Mouse (Mus musculus) lung, embryonic 14.5 days (tissue): ENCODE data around the gene Sprr3. TPM values are rescaled to one million over a fixed set of nuclear protein-coding genes. Genes with fewer than 3 reads are reported as not detected.
"Not testable (repeated sequence)": the region's sequence is repeated elsewhere in the genome, so short reads cannot be mapped to it uniquely, and the experiment has no call there.

Source experiments
- ATAC-seq: fragments of 200-750 bp; cut with Nextera tagmentation; 2 replicates; pipeline ENCODE4 v1.8.0; 2017; ENCODE audit warnings: mild to moderate bottlenecking, moderate TSS enrichment, moderate library complexity; ENCODE audit not compliant: insufficient read depth
- DNase-seq: peaks from one replicate; pipeline ENCODE4 v3.0.0-alpha.2; 2015
- H3K27ac ChIP-seq: fragments of 300-500 bp; sonication (generic); 2 replicates; pipeline ENCODE4 v1.5.1; 2014; ENCODE audit warnings: low read depth, mild to moderate bottlenecking, moderate library complexity
- H3K27me3 ChIP-seq: fragments of 300-500 bp; sonication (generic); 2 replicates; pipeline ENCODE4 v1.6.1; 2014; ENCODE audit warnings: low read length, control low read depth; ENCODE audit not compliant: insufficient read depth
- H3K36me3 ChIP-seq: fragments of 300-500 bp; sonication (generic); 2 replicates; pipeline ENCODE4 v1.6.1; 2014; ENCODE audit warnings: control low read depth; ENCODE audit not compliant: insufficient read depth
- H3K4me1 ChIP-seq: fragments of 300-500 bp; sonication (generic); 2 replicates; pipeline ENCODE4 v1.6.1; 2014; ENCODE audit warnings: antibody characterized with exemption, control low read depth; ENCODE audit not compliant: insufficient read depth
- H3K4me2 ChIP-seq: fragments of 300-500 bp; sonication (generic); 2 replicates; pipeline ENCODE4 v1.6.1; 2014; ENCODE audit warnings: mild to moderate bottlenecking
- H3K4me3 ChIP-seq: fragments of 300-500 bp; sonication (generic); 2 replicates; pipeline ENCODE4 v1.5.1; 2014; ENCODE audit warnings: low read depth, low read length
- H3K9ac ChIP-seq: fragments of 300-500 bp; sonication (generic); 2 replicates; pipeline ENCODE4 v1.6.1; 2014
- H3K9me3 ChIP-seq: fragments of 300-500 bp; sonication (generic); 2 replicates; pipeline ENCODE4 v1.6.1; 2016; ENCODE audit warnings: low read depth, low read length, control low read depth
- CTCF ChIP-seq: IDR thresholded peaks from 2 replicates; pipeline ENCODE4 v1.5.1; 2016; ENCODE audit warnings: antibody characterized with exemption, low read depth
- WGBS: fragments of 180-500 bp; shearing (Covaris S2); extraction: QIAGEN DNeasy Blood & Tissue Kit; methylation state at CpG from one replicate; pipeline ENCODE4 v1.1.7; 2014; 5-methylcytosine and 5-hydroxymethylcytosine counted together
- polyA plus RNA-seq: library from polyadenylated mRNA; unstranded; fragments of >200 nt; fragmentation: Nextera tagmentation; extraction: Ambion mirVana; gene quantifications from 2 replicates; pipeline ENCODE4 v1.2.1, GENCODE M21; 2014

Sprr3 gene
- not detected in 2 replicates for polyA plus RNA-seq

GRCm38 (mm10) chr3:92458620-92459019 lies at the start of gene Sprr3:
Sprr3 (minus strand) TSS chr3:92458720.
- no peaks in the 10 kb centered on the region for H3K27me3 ChIP-seq
- H3K9ac ChIP-seq: no peak within 1 kb of the TSS
- no peak within 1 kb of the TSS for H3K4me3 ChIP-seq
- no peaks in the 10 kb centered on the region for H3K9me3 ChIP-seq
- H3K4me2 ChIP-seq: no peak within 1 kb of the TSS
- no peak for TF ChIP-seq CTCF
- H3K36me3 ChIP-seq: no peaks in the 10 kb centered on the region
- 61% methylated on average over 2 of the region's 2 CpGs for WGBS
- H3K27ac ChIP-seq: no peak within 1 kb of the TSS
- ATAC-seq (no peak), DNase-seq (no peak)
- H3K4me1 ChIP-seq: no peaks in the 10 kb centered on the region

- TF ChIP-seq CTCF: no peak
- Histone ChIP-seq H3K27me3 (no peaks in the 10 kb centered on the region), H3K9ac (no peak overlapping the region), H3K4me3 (no peak overlapping the region), H3K36me3 (no peaks in the 10 kb centered on the region), H3K4me2 (no peak overlapping the region), H3K27ac (no peak overlapping the region), H3K9me3 (no peaks in the 10 kb centered on the region), H3K4me1 (no peaks in the 10 kb centered on the region)
- ATAC-seq (no peak), DNase-seq (no peak)
- 68% methylated on average over 1 of the region's 1 CpGs for WGBS
Measured at GRCm38 (mm10) chr3:92508185-92508584, 49.7 kb upstream of the Sprr3 start.

GRCm38 (mm10) chr3:92503528-92503927 lies 45.0 kb upstream of the Sprr3 start:
- no peak overlapping the region for H3K27ac ChIP-seq
- DNase-seq (no peak), ATAC-seq (no peak)
- no peak overlapping the region for H3K9ac ChIP-seq
- TF ChIP-seq CTCF: no peak
- H3K27me3 ChIP-seq: no peaks in the 10 kb centered on the region
- no peak overlapping the region for H3K4me3 ChIP-seq
- H3K4me1 ChIP-seq: no peaks in the 10 kb centered on the region
- H3K9me3 ChIP-seq: no peaks in the 10 kb centered on the region
- no peaks in the 10 kb centered on the region for H3K36me3 ChIP-seq
- no peak overlapping the region for H3K4me2 ChIP-seq

DNA sequence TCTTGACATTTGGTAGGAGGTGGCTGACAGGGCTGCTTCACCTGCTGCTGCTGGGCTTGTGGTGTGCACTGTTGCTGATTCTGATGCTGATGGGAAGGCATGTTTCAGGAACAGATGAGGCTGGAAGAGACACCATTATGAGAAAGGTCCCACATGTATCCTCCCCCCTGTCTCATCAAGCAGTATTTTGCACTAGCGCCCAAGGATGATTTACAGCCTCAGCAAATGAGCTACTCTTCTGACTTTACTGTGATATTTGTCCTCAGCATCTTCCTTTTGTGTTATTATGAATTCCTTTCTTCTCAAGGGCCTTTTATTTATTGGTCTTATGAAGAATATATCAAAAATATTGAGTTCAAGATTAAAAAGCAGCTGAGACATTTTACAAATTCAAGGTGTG lies 41.9 kb upstream of the Sprr3 start, which contains the start of gene Sprr4:
TSS of gene Sprr4 (minus strand) at position 101 of the 400 bp plus-strand sequence.
- no peaks in the 10 kb centered on the region for H3K27me3 ChIP-seq
- WGBS: 81% methylated on average over 1 of the region's 1 CpGs
- no peaks in the 10 kb centered on the region for H3K36me3 ChIP-seq
- no peak within 1 kb of the TSS for H3K4me2 ChIP-seq
- TF ChIP-seq CTCF: no peak
- DNase-seq (no peak), ATAC-seq (no peak)
- H3K9me3 ChIP-seq: no peaks in the 10 kb centered on the region
- H3K4me3 ChIP-seq: no peak within 1 kb of the TSS
- H3K27ac ChIP-seq: no peak within 1 kb of the TSS
- no peak within 1 kb of the TSS for H3K9ac ChIP-seq
- no peaks in the 10 kb centered on the region for H3K4me1 ChIP-seq

GRCm38 (mm10) chr3:92490262-92490661 lies 31.7 kb upstream of the Sprr3 start:
- ATAC-seq, H3K36me3 ChIP-seq, H3K27me3 ChIP-seq, H3K9ac ChIP-seq, H3K4me3 ChIP-seq, H3K4me1 ChIP-seq, H3K27ac ChIP-seq, DNase-seq, H3K9me3 ChIP-seq, H3K4me2 ChIP-seq: not testable (repeated sequence)

- Histone ChIP-seq H3K27me3 (no peaks in the 10 kb centered on the region), H3K4me1 (no peaks in the 10 kb centered on the region), H3K27ac (no peak overlapping the region; the same call in 1 of the 2 replicates), H3K9me3 (no peaks in the 10 kb centered on the region), H3K4me2 (no peak overlapping the region), H3K4me3 (no peak overlapping the region), H3K9ac (no peak overlapping the region), H3K36me3 (no peaks in the 10 kb centered on the region)
- DNase-seq (peak; percentile 32), ATAC-seq (no peak)
- no peak for TF ChIP-seq CTCF
- WGBS: 21% methylated on average over 1 of the region's 1 CpGs
Measured at GRCm38 (mm10) chr3:92486307-92486706, 27.8 kb upstream of the Sprr3 start.

GRCm38 (mm10) chr3:92485863-92486262 lies 27.3 kb upstream of the Sprr3 start, which contains the start of gene Sprr1a:
Sprr1a (minus strand) TSS chr3:92485895.
- H3K27me3 ChIP-seq: no peaks in the 10 kb centered on the region
- no peak within 1 kb of the TSS for H3K4me3 ChIP-seq
- no peak within 1 kb of the TSS; the same call in 1 of the 2 replicates for H3K27ac ChIP-seq
- no peaks in the 10 kb centered on the region for H3K36me3 ChIP-seq
- no peaks in the 10 kb centered on the region for H3K9me3 ChIP-seq
- H3K4me2 ChIP-seq: no peak within 1 kb of the TSS
- TF ChIP-seq CTCF: no peak
- no peak within 1 kb of the TSS for H3K9ac ChIP-seq
- H3K4me1 ChIP-seq: no peaks in the 10 kb centered on the region
- no peak for DNase-seq
- ATAC-seq: no peak

DNA sequence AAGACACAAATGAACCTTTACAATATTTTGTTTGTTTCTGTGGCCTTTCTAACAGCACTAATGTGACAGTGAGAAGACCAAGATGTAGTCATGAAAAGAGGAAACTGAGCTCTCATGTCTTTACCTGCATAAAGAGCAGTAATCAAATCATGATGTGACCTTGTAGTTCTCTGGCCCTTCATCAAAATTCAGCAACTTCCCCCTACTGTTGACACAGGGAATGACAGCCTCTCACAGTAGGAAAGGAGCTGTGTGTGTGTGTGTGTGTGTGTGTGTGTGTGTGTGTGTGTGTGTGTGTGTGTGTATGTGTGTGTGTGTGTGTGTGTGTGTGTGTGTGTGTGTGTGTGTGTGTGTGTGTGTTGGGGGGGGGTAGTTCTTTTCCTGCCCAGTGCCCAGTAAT lies 22.7 kb upstream of the Sprr3 start:
- TF ChIP-seq CTCF: peak; percentile 47
- H3K4me2 ChIP-seq, H3K9ac ChIP-seq, H3K27ac ChIP-seq, DNase-seq, ATAC-seq, H3K4me1 ChIP-seq, H3K36me3 ChIP-seq, H3K27me3 ChIP-seq, H3K4me3 ChIP-seq, H3K9me3 ChIP-seq: not testable (repeated sequence)
